Mouse (Mus musculus): ENCODE data around the gene Tbc1d10a. TPM values are rescaled to one million over a fixed set of nuclear protein-coding genes. Genes with fewer than 3 reads are reported as not detected.
A peak's percentile ranks its signal among the peaks of the same experiment; 100 is the strongest.

The Tbc1d10a gene
- 27.4 and 37.4 TPM in 2 replicates for polyA plus RNA-seq (2016; fragmentation: Nextera tagmentation; extraction: Ambion mirVana)

- Histone ChIP-seq H3K36me3 (peaks cover 21% of the 10 kb centered on the region), H3K4me3 (peak within 1 kb of the TSS; percentile 91), H3K27me3 (ENCODE audit: low read depth, poor library complexity, severe bottlenecking) (0 out of 2 replicates have a peak, but pooled peaks cover 6% of the 10 kb centered on the region), H3K4me1 (peaks cover 26% of the 10 kb centered on the region), H3K9me3 (replicated peaks) (no peaks in the 10 kb centered on the region), H3K27ac (peak within 1 kb of the TSS; percentile 91)
- peak; percentile 97 for DNase-seq (ENCODE audit: low spot score)
- under 1% methylated on average over 71 of the region's 71 CpGs for WGBS
Measured at GRCm38 (mm10) chr11:4186486-4187317, at the start of gene Tbc1d10a. Gene Tbc1d10a (plus strand): TSS chr11:4186789.

GRCm38 (mm10) chr11:4138964-4139363 lies 47.6 kb upstream of the Tbc1d10a start:
- Histone ChIP-seq H3K9me3 (replicated peaks) (no peaks in the 10 kb centered on the region), H3K4me3 (no peak overlapping the region), H3K36me3 (peaks cover 75% of the 10 kb centered on the region), H3K27me3 (ENCODE audit: low read depth, poor library complexity, severe bottlenecking) (no peaks in the 10 kb centered on the region), H3K27ac (no peak overlapping the region), H3K4me1 (peaks cover 18% of the 10 kb centered on the region)
- DNase-seq (ENCODE audit: low spot score) = no peak
- WGBS = 61% methylated on average over 2 of the region's 2 CpGs

GRCm38 (mm10) chr11:4141505-4141904 lies 45.1 kb upstream of the Tbc1d10a start:
- peaks cover 88% of the 10 kb centered on the region for H3K36me3 ChIP-seq
- peaks cover 6% of the 10 kb centered on the region for H3K4me1 ChIP-seq

GRCm38 (mm10) chr11:4142352-4142751 lies 44.2 kb upstream of the Tbc1d10a start:
- H3K4me1 ChIP-seq = 0 out of 2 replicates have a peak, but pooled peaks cover 2% of the 10 kb centered on the region
- H3K36me3 ChIP-seq = peaks cover 79% of the 10 kb centered on the region
- DNase-seq (ENCODE audit: low spot score) = no peak
- H3K27me3 ChIP-seq (ENCODE audit: low read depth, poor library complexity, severe bottlenecking) = no peaks in the 10 kb centered on the region
- no peaks in the 10 kb centered on the region for H3K9me3 ChIP-seq (replicated peaks)
- no peak overlapping the region for H3K27ac ChIP-seq
- no peak overlapping the region for H3K4me3 ChIP-seq
- 91% methylated on average over 4 of the region's 4 CpGs for WGBS

More at GRCm38 (mm10) chr11:4141505-4141904, 45.1 kb upstream of the Tbc1d10a start:
- Histone ChIP-seq H3K9me3 (replicated peaks) (no peaks in the 10 kb centered on the region), H3K27me3 (ENCODE audit: low read depth, poor library complexity, severe bottlenecking) (no peaks in the 10 kb centered on the region), H3K27ac (no peak overlapping the region), H3K4me3 (no peak overlapping the region)
- no peak for DNase-seq (ENCODE audit: low spot score)

GRCm38 (mm10) chr11:4143281-4144062 lies 43.1 kb upstream of the Tbc1d10a start:
- no peak for DNase-seq (ENCODE audit: low spot score)
- Histone ChIP-seq H3K27me3 (ENCODE audit: low read depth, poor library complexity, severe bottlenecking) (no peaks in the 10 kb centered on the region), H3K36me3 (peaks cover 74% of the 10 kb centered on the region), H3K27ac (no peak overlapping the region), H3K4me1 (0 out of 2 replicates have a peak, but pooled peaks cover 2% of the 10 kb centered on the region), H3K9me3 (replicated peaks) (no peaks in the 10 kb centered on the region), H3K4me3 (no peak overlapping the region)
- 86% methylated on average over 21 of the region's 21 CpGs for WGBS

- no peak for DNase-seq (ENCODE audit: low spot score)
- Histone ChIP-seq H3K36me3 (peaks cover 56% of the 10 kb centered on the region), H3K27ac (no peak overlapping the region), H3K4me3 (no peak overlapping the region), H3K9me3 (replicated peaks) (no peaks in the 10 kb centered on the region), H3K27me3 (ENCODE audit: low read depth, poor library complexity, severe bottlenecking) (no peaks in the 10 kb centered on the region), H3K4me1 (0 out of 2 replicates have a peak, but pooled peaks cover 2% of the 10 kb centered on the region)
- WGBS = 85% methylated on average over 6 of the region's 6 CpGs
Measured at GRCm38 (mm10) chr11:4146381-4146780, 40.2 kb upstream of the Tbc1d10a start.

- H3K9me3 ChIP-seq (replicated peaks) = no peaks in the 10 kb centered on the region
- H3K27me3 ChIP-seq (ENCODE audit: low read depth, poor library complexity, severe bottlenecking) = no peaks in the 10 kb centered on the region
- 92% methylated on average over 10 of the region's 10 CpGs for WGBS
- H3K4me1 ChIP-seq = 0 out of 2 replicates have a peak, but pooled peaks cover 2% of the 10 kb centered on the region
- no peak for DNase-seq (ENCODE audit: low spot score)
- peaks cover 49% of the 10 kb centered on the region for H3K36me3 ChIP-seq
- H3K4me3 ChIP-seq = no peak overlapping the region
- H3K27ac ChIP-seq = no peak overlapping the region
Measured at GRCm38 (mm10) chr11:4147098-4147497, 39.5 kb upstream of the Tbc1d10a start.

- H3K36me3 ChIP-seq = peaks cover 39% of the 10 kb centered on the region
- no peak overlapping the region for H3K4me3 ChIP-seq
- no peak for DNase-seq (ENCODE audit: low spot score)
- H3K4me1 ChIP-seq = 0 out of 2 replicates have a peak, but pooled peaks cover 2% of the 10 kb centered on the region
- WGBS = 88% methylated on average over 5 of the region's 5 CpGs
- H3K27ac ChIP-seq = no peak overlapping the region
- H3K27me3 ChIP-seq (ENCODE audit: low read depth, poor library complexity, severe bottlenecking) = no peaks in the 10 kb centered on the region
- no peaks in the 10 kb centered on the region for H3K9me3 ChIP-seq (replicated peaks)
Measured at GRCm38 (mm10) chr11:4148120-4148519, 38.5 kb upstream of the Tbc1d10a start.

- peaks cover 33% of the 10 kb centered on the region for H3K36me3 ChIP-seq
- no peak overlapping the region for H3K4me3 ChIP-seq
- 0 out of 2 replicates have a peak, but pooled peaks cover 2% of the 10 kb centered on the region for H3K4me1 ChIP-seq
- no peak for DNase-seq (ENCODE audit: low spot score)
- no peaks in the 10 kb centered on the region for H3K27me3 ChIP-seq (ENCODE audit: low read depth, poor library complexity, severe bottlenecking)
- no peak overlapping the region for H3K27ac ChIP-seq
- WGBS = 85% methylated on average over 9 of the region's 9 CpGs
- H3K9me3 ChIP-seq (replicated peaks) = no peaks in the 10 kb centered on the region
Measured at GRCm38 (mm10) chr11:4148536-4149156, 37.9 kb upstream of the Tbc1d10a start.

GRCm38 (mm10) chr11:4149886-4150285 lies 36.7 kb upstream of the Tbc1d10a start:
- Histone ChIP-seq H3K27me3 (ENCODE audit: low read depth, poor library complexity, severe bottlenecking) (no peaks in the 10 kb centered on the region), H3K27ac (no peak overlapping the region), H3K36me3 (peaks cover 24% of the 10 kb centered on the region), H3K4me1 (0 out of 2 replicates have a peak, but pooled peaks cover 2% of the 10 kb centered on the region), H3K4me3 (no peak overlapping the region), H3K9me3 (replicated peaks) (no peaks in the 10 kb centered on the region)
- DNase-seq (ENCODE audit: low spot score) = no peak
- 93% methylated on average over 6 of the region's 6 CpGs for WGBS

- no peaks in the 10 kb centered on the region for H3K9me3 ChIP-seq (replicated peaks)
- H3K4me3 ChIP-seq = no peak overlapping the region
- no peak for DNase-seq (ENCODE audit: low spot score)
- no peaks in the 10 kb centered on the region for H3K27me3 ChIP-seq (ENCODE audit: low read depth, poor library complexity, severe bottlenecking)
- H3K36me3 ChIP-seq = peaks cover 16% of the 10 kb centered on the region; the same call in 1 of the 2 replicates
- no peak overlapping the region for H3K27ac ChIP-seq
- 0 out of 2 replicates have a peak, but pooled peaks cover 3% of the 10 kb centered on the region for H3K4me1 ChIP-seq
- 93% methylated on average over 7 of the region's 7 CpGs for WGBS
Measured at GRCm38 (mm10) chr11:4153694-4154093, 32.9 kb upstream of the Tbc1d10a start.

GRCm38 (mm10) chr11:4155641-4156040 lies 30.9 kb upstream of the Tbc1d10a start:
- 77% methylated on average over 5 of the region's 5 CpGs for WGBS
- Histone ChIP-seq H3K27ac (no peak overlapping the region), H3K4me3 (no peak overlapping the region), H3K27me3 (ENCODE audit: low read depth, poor library complexity, severe bottlenecking) (no peaks in the 10 kb centered on the region), H3K4me1 (peaks cover 15% of the 10 kb centered on the region), H3K36me3 (peaks cover 7% of the 10 kb centered on the region; the same call in 1 of the 2 replicates), H3K9me3 (replicated peaks) (no peaks in the 10 kb centered on the region)
- no peak for DNase-seq (ENCODE audit: low spot score)
